Mouse (Mus musculus) embryo, embryonic 10 days (tissue): ENCODE data around the gene Trim43b.
"Not testable (repeated sequence)": the region's sequence is repeated elsewhere in the genome, so short reads cannot be mapped to it uniquely, and the experiment has no call there.

Source experiments
- DNase-seq: peaks from one replicate; pipeline ENCODE4 v3.0.0-alpha.2; 2015; ENCODE audit warnings: low spot score

Trim43b gene

DNA sequence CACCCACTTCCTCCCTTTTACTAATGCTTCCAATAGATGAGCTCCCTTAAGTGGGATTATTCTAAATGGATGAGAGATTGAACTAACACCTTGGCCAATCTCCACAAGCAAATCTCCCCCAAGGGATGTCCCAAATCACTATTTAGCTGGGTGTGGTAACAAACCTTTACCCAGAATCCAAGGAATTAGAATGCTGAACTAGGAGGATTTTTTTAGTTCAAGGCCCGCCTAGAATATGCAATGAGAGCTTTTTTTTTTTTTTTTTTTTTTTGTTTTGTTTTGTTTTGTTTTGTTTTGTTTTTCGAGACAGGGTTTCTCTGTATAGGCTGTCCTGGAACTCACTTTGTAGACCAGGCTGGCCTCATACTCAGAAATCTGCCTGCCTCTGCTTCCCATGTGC is at the start of gene Trim43b:
Gene Trim43b (minus strand): TSS at position 101 of the 400 bp plus-strand sequence.
- DNase-seq, result not testable (repeated sequence)

GRCm38 (mm10) chr9:89104576-89104975 is 11.9 kb upstream of the Trim43b start:
- DNase-seq, result not testable (repeated sequence)

DNA sequence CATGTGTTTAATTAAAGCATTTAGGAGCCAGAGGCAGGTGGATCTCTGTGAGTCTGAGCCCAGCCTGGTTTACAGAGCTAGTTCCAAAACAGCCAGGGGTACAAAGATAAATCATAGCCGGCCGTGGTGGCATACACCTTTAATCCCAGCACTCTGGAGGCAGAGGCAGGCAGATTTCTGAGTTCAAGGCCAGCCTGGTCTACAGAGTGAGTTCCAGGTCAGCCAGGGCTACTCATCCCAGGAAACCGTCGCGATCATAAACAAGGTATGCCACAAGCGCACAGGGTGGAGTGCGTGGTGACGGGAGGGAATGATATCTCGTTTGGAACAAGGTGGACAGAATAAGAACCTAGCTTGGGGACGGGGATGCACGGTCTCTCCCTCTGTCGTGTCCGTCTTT is 5.9 kb downstream of the Trim43b start:
- DNase-seq, result not testable (repeated sequence)

GRCm38 (mm10) chr9:89079637-89080036 is 13.0 kb downstream of the Trim43b start:
- not testable (repeated sequence) for DNase-seq

DNA sequence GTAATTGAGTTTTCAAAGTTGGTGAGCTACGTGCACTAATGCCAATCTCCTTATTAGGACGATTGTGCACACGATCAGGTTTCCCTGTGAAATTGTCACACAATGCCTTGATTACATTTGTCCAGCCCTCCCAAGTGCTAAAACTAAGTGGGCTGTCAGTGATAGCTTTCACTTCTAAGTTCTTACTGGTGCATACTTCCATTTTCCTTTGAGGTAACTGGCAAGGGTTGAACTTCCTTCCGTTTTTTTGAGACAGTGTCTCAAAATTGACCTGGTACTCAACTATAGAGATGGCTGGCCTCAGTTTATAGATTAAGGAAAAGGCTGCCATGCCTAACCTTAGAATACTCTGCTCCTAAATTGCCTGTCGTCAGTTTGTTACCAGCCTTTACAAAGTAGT is 16.1 kb downstream of the Trim43b start:
- DNase-seq, result not testable (repeated sequence)

GRCm38 (mm10) chr9:89067143-89067501 is 25.5 kb downstream of the Trim43b start:
- DNase-seq, result not testable (repeated sequence)

GRCm38 (mm10) chr9:89066378-89067142 is 26.1 kb downstream of the Trim43b start:
- peak; percentile 9 for DNase-seq
